Mouse (Mus musculus) left cerebral cortex, postnatal 25 days (tissue): Measurements from ENCODE around the gene Cnih1. TPM values are rescaled to one million over a fixed set of nuclear protein-coding genes. Genes with fewer than 3 reads are reported as not detected.
"Not testable (repeated sequence)": the region's sequence is repeated elsewhere in the genome, so short reads cannot be mapped to it uniquely, and the experiment has no call there.

ENCODE experiments used
- DNase-seq, 2 experiments: peaks; one replicate each; pipeline ENCODE4 v3.0.0; 2022; ENCODE audit warnings: low spot score in 2 of 2, mixed read lengths in 1 of 2
- intact Hi-C: fragments of 180-260 bp; cut with DNase I; formaldehyde crosslinking; loops from one replicate; pipeline ENCODE4 v1.15.1; 2025
- total RNA-seq, 2 experiments: library from RNA; stranded (reverse); gene quantifications; 2 replicates each; pipeline ENCODE4 v1.2.3; 2021

Cnih1 gene
- total RNA-seq, 2 experiments from 2014 or later: 84.1 to 85.4 TPM

DNA sequence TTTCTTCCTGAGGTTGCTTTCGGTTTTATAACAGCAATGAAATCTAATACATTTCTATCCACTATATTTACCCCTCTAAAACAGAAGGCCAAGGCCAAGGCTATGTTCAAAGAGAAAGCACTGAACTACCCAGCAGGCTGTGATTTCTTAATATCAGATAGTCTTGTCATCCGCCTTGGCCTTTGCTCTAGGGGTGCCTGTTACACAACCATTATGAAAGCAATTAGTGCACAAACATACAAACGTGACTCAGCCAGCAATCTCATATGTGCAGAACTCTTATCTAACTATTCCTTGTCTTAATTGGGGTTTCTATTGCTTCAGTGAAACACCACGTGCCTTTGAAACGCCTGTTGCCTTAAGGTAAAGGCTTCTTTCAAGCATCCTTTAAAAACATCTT is 5.9 kb upstream of the Cnih1 start:
- intact Hi-C loops: no loop called here
- DNase-seq: no peak

- no peak for DNase-seq
- intact Hi-C loops: no loop called here
Measured at GRCm38 (mm10) chr14:46790723-46791122, 2.5 kb upstream of the Cnih1 start.

DNA sequence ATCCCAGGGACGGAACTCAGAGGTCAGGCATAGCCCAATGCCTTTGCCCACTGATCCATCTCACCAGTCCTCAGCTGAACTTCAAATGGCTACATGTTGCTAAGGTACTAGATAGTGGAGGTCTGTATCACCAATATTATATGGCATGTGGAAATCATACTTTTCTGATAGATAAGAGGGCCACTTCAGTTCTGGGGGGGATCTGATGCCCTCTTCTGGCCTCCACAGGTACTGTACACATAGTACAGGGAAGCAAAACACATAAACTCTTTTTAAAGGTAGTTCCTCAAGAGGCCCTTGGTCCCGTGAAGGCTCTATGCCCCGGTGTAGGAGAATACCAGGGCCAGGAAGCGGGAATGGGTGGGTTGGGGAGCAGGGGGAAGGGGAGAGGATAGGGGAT is 2.1 kb upstream of the Cnih1 start:
- intact Hi-C loops: no loop called here
- no peak for DNase-seq

- intact Hi-C loops: loop anchor here (1.0 kb wide), 1 partner anchor 33 kb away; no protein-coding TSS in a partner anchor
- no peak for DNase-seq
Measured at GRCm38 (mm10) chr14:46788505-46788901, 292 bp upstream of the Cnih1 start.

- DNase-seq: no peak
- intact Hi-C loops: no loop called here
Measured at GRCm38 (mm10) chr14:46787454-46787786, 791 bp downstream of the Cnih1 start.

- intact Hi-C loops: no loop called here
Measured at GRCm38 (mm10) chr14:46785247-46785646, 3.0 kb downstream of the Cnih1 start.

GRCm38 (mm10) chr14:46783327-46783926 is 4.8 kb downstream of the Cnih1 start:
- DNase-seq: no peak
- intact Hi-C loops: no loop called here

More at GRCm38 (mm10) chr14:46785247-46785646, 3.0 kb downstream of the Cnih1 start:
- DNase-seq: no peak

DNA sequence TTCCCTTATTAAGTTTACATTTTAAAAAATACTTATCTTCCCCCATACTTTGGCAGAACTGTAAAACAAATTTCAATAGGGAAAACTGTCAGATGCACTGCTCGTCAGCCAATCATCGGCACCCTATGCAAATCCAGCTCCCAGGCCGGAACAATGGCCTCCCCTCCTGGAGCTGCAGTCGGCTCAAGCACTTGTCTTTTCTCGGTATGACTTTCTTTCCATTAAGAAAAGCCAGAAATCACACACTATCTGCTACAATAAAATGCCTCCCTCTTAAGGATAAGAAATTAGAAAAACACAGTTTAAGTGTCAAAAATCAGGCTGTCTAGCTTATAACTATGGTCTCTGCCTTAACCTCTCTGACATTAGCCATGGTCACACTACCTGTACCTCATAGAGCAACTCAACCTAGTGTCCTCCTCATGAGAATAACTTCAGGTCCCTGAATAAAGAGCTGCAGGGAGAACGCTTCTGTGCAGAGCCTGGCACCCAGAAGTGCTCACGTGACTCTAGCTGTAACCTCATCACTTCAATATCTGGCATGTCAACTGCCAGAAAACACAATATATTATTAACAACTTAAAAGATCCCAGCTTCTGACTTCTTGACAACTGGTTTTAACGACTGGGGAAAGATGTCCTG is 5.9 kb downstream of the Cnih1 start:
- intact Hi-C loops: no loop called here
- DNase-seq: no peak

DNA sequence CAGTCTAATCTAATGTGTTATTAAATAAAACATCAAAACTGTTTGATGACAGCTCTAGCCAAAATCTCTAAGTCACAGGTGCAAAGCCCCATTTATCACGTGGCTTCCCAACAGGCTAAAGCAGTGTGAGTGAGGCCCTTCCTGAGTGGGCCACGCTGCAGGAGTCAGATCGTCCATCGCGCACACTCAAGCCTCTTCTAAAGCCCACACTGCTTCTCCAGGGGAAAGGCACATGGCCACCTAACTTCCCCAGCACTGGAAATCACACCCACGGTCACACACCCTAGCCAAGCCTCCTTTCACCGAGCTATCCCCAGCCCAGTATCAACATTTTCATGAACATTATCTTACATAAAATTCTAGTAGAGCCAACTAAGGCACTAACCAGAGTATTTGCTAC is 7.1 kb downstream of the Cnih1 start:
- intact Hi-C loops: no loop called here
- no peak for DNase-seq

- intact Hi-C loops: no loop called here
- DNase-seq: no peak
Measured at GRCm38 (mm10) chr14:46779217-46779616, 9.0 kb downstream of the Cnih1 start.

- DNase-seq: no peak
- intact Hi-C loops: no loop called here
Measured at GRCm38 (mm10) chr14:46778756-46779155, 9.5 kb downstream of the Cnih1 start.

GRCm38 (mm10) chr14:46770036-46770435 is 18.2 kb downstream of the Cnih1 start:
- no peak for DNase-seq
- intact Hi-C loops: no loop called here

DNA sequence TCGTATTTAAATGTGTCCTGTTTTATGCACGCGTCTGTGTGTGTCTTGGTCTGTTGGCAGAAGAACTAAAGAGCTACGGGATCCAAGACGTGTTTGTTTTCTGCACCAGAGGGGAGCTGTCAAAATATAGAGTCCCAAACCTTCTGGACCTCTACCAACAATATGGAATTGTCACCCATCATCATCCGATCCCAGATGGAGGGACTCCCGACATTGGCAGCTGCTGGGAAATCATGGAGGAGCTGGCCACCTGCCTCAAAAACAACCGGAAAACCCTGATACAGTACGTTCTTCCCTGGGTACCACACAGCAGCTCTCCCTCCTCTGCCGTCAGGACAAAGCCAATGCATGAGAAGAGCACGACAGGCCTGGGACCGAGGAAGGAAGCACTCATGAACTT is 21.1 kb downstream of the Cnih1 start:
- peak; percentile 15 to 25 for DNase-seq
- intact Hi-C loops: no loop called here

- intact Hi-C loops: no loop called here
- DNase-seq: no peak
Measured at GRCm38 (mm10) chr14:46761186-46761585, 27.0 kb downstream of the Cnih1 start.

- intact Hi-C loops: no loop called here
Measured at GRCm38 (mm10) chr14:46760355-46761029, 27.7 kb downstream of the Cnih1 start, which contains the start of gene Cdkn3. Gene Cdkn3, plus strand, starts transcription at chr14:46760541.

GRCm38 (mm10) chr14:46759970-46760354 is 28.2 kb downstream of the Cnih1 start:
- no peak for DNase-seq
- intact Hi-C loops: no loop called here

More at GRCm38 (mm10) chr14:46760355-46761029, 27.7 kb downstream of the Cnih1 start, which contains the start of gene Cdkn3:
- DNase-seq: peak; percentile 82 to 96

DNA sequence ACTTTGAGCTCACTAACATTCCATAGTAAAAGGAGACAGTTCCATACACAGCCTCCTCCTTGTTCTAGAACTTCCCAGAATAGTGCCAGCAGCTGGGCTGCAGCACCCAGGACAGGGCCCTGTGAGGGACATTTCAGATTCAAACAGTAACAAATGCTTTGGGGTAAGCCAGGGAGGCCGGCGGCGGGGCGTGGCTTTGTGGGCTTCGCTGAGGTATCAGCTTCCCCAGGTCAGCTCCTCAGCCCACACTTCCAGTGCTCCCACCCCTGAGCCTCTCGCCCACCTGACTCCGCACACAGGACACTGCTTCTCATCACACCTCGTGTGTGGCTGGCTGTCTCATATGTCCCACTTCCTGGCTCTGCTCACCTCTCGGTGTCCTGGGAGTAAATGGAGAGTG is 30.5 kb downstream of the Cnih1 start:
- DNase-seq: no peak
- intact Hi-C loops: no loop called here

GRCm38 (mm10) chr14:46755851-46756250 is 32.4 kb downstream of the Cnih1 start:
- intact Hi-C loops: no loop called here
- no peak for DNase-seq

GRCm38 (mm10) chr14:46754371-46754770 is 33.8 kb downstream of the Cnih1 start:
- intact Hi-C loops, DNase-seq: not testable (repeated sequence)

DNA sequence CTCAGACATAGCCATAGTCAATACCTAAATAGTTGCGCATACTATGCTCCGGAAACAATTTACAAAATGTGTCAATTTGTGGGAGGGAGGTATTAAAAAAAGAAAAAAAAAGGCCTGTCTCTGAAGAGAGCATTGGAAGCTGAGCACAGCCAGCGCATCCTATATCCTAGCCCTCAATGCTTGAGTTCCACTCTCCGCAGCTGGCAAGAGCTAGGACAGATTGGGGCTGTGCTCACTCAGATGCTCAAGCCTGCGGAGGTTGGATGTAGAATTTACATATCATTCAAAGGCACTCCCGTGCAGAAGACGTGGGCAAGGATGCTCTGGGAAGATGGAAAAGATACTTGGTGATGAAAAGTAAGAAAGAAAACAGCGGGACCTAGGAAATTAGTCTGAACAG is 42.8 kb downstream of the Cnih1 start:
- DNase-seq: peak in 1 of 2 experiments; percentile 50
- intact Hi-C loops: no loop called here

DNA sequence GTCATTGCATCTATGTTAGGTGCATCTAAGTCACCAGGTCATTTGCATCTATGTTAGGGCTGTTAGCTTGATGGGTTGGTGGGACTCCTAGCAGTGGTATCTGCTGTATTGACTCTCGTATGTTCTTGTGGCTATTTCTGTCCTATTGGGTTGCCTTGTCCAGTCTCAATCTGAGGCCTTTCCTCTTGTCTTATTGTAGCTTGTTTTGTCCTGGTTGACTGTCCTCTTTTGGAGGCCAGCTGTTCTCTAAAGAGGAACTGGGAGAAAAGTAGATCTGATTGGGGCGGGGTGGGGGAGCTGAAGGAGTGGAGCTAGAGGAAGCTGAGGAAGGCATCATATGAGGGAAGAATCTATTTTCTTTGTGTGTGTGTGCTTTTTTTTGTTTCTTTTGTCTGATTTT is 45.5 kb downstream of the Cnih1 start:
- DNase-seq: no peak
- intact Hi-C loops: no loop called here
